Mouse (Mus musculus) lung, postnatal 0 days (tissue): ENCODE measurements around the gene Sult6b1.

Experiments
- CTCF ChIP-seq: IDR thresholded peaks from 2 replicates; pipeline ENCODE4 v1.5.1; 2016; ENCODE audit warnings: antibody characterized with exemption, mild to moderate bottlenecking
- EP300 ChIP-seq: IDR thresholded peaks from 2 replicates; pipeline ENCODE4 v1.6.1; 2016; ENCODE audit warnings: antibody characterized with exemption, mild to moderate bottlenecking, control low read depth

DNA sequence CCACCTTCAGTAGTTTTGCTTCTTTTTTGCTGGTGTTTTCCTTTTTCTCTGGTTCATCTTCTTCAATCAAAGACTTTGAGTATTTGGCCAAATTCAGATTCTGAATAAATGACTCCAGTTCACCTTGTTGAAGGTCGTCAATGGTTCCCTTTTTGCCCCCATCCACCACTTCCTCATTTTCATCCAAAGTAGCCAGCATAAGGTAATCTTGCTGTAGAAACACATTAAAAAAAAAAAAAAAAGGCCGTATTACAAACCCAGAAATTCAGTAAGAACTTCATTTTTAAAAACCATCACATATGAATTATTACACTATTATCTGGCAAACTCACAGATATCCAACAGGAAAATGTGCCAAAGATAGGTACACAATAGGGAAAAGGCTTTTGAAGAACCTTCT, 29.1 kb upstream of the Sult6b1 start:
- no peak for TF ChIP-seq EP300
- no peak for TF ChIP-seq CTCF
